Mouse (Mus musculus): Measurements from ENCODE around the gene Ube2c.

- no peak for TF ChIP-seq POLR2A (IDR thresholded peaks at IDR 0.05; ENCODE audit: insufficient read length, low read depth)
- no peak for TF ChIP-seq TCF12 (IDR thresholded peaks at IDR 0.05; ENCODE audit: insufficient read depth, poor library complexity, severe bottlenecking)
Measured at GRCm38 (mm10) chr2:164776130-164776529, 6.4 kb downstream of the Ube2c start.
